Mouse (Mus musculus) megakaryocyte progenitor cell, adult 5-6 weeks (primary cell): Measurements from ENCODE around the gene Dzip1. TPM values are rescaled to one million over a fixed set of nuclear protein-coding genes. Genes with fewer than 3 reads are reported as not detected.

ENCODE experiments used
- ATAC-seq: replicated peaks from 2 replicates; pipeline ENCODE4 v1.8.0; 2016; ENCODE audit warnings: mild to moderate bottlenecking, moderate TSS enrichment, inconsistent platforms; ENCODE audit not compliant: poor library complexity
- total RNA-seq, 2 experiments: library from RNA; stranded (forward) in 1 of 2; stranded (reverse) in 1 of 2; fragments of 157-497, 149-512 nt in 1 of 2; fragments of 200-1000 nt in 1 of 2; gene quantifications; 2 replicates each; pipeline versions ENCODE4 v1.2.3 to v1.2.4; 2015 to 2017

Dzip1 gene
- total RNA-seq, 2 experiments from 2014 or later, result 0.49 to 0.92 TPM

DNA sequence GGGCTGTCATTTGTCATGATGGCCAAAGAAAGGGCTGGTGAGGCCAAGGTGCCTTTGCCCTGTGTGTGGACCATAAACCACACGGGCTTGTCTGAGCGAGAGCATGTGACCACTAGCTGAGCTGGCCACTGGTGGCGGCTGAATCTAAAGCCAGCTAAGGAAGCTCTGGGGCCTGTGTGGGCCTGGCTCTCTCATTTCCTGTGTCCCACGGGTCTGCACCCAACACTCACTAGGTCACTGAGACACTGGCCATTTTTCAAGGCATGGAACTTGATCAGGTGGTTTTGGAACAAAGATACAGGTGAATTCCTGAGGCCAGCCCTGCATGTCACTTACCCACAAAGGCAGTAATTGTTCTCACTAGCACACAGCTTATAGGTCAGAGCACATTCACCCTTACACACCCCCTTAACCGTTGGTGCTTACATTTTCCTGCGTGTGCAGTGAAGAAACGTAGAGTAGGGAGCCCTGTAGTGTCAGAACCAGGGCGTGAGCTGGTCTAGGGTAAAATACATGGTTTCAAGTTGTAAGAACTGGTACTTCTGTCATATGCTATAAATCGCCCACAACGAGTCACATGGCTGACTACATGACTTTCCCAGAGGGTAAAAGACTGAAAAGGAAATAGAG is 50.4 kb downstream of the Dzip1 start:
- ATAC-seq, result no peak

DNA sequence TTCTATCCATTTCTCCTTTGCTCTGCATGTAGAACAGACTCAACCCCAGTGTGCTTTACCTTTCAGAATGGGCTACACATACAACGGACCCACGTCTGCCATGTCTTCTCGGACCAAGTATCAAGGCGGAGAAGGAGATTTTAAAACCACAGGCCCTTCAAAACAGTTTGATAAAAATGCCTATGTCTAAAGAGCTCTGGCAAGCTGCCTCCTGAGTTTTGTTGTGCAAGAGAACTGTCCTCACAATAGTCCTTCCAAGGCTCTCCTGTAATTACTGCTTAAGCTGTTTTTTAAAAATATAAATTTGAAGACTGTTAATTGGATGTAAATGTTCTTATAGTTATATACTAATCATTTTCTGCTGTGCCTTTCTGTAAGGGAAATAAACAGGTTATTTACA is 51.1 kb downstream of the Dzip1 start:
- no peak for ATAC-seq

DNA sequence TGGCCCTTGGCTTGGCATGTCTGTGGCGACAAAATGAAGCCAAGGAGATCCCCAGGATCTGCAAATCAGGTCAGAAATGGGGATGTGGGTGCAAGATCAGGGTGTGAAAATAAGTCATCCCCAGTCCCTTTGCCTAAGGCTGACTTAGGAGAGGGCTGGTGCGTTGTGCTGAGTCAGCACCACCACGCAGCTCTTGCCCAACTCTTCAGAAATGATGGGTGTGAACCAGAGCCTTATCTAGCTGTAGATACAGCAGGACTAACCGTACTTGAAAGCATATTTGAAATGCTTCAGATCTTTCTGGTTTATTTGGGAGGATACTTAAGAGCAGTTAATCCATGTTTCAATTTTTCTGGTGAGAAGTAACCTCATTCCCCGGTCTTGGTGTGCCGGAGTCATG is 55.5 kb downstream of the Dzip1 start:
- ATAC-seq, result peak; percentile 89

DNA sequence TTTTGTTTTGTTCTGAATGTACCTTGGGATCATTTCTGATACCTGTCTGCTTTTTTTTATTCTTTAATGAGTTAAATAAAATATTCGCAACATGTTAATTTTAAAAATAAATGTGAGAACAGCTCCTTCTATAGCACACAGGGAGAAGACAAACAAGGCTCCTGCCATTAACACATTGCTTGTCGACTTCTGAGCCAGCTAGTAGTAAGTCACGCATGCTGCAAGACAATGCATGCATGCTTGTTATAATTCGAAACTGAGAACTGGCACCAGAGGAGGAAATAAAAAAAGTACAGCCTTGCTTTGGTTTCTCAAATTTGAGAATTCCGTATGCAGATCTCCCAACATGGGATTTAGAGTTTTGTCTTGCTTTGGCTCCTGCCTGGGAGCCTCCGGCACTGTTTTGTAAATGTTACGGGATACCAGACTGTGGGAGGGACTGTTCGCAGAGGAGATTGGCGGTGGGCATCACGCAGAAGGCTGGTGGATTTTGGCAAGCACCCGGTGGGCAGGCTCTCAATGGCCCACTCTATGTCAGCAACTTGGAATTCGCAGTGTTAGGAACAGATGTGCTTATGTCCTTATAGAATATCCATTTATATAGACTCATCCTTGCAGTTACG is 57.0 kb downstream of the Dzip1 start:
- ATAC-seq, result no peak

DNA sequence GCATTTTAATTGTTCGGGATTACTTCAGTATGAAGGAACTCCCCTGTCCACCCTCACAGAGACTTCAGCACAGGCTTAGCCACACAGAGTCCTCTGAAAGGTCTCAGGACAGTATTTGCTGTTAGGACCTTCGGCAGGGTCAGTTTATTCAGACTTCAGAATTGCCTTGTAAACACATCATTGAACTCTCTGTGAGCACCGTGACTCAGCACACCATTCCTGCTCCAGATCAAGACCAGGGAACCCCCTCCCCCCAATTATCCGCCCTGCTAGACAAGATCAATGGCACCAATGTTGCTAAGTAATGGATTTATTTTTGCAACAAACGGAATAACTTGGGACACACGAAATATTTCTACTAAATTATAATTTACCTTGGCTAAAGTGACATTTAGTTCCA is 57.9 kb downstream of the Dzip1 start:
- no peak for ATAC-seq

DNA sequence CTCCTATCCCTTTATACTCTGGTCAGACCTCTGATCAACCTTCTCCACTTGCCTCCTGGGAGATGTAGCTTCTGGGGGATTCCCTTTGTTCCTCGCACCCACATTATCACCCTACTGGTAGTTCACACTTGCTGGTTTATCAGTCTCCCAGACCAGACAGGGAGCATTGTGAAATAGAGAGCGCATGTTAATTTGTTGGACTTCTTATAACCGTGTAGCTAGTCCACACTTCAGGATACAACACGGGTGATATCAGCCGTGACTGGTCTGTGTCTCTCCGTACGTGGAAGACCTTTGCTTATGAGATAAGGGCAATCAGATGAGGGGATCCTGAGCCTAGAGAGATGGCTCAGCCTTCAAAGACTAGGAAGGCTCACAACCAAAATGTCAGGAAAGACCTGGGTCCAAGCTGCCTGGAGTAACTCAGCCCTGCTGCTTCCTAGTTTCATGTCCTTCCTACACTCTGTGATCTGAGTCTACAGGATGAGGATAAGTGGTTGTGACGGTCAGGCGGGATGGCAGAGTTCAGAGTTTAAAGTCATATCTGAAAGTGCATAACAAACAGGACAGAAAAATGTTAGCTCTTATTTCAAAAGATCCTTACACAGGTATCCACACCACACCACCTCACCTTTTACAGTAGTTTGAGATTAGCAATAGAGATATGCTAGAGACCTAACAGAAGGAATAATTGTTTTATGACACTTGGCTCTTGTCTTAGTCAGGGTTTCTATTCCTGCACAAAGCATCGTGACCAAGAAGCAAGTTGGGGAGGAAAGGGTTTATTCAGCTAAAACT is 59.0 kb downstream of the Dzip1 start:
- ATAC-seq, result peak; percentile 18; the same call in 1 of the 2 replicates

DNA sequence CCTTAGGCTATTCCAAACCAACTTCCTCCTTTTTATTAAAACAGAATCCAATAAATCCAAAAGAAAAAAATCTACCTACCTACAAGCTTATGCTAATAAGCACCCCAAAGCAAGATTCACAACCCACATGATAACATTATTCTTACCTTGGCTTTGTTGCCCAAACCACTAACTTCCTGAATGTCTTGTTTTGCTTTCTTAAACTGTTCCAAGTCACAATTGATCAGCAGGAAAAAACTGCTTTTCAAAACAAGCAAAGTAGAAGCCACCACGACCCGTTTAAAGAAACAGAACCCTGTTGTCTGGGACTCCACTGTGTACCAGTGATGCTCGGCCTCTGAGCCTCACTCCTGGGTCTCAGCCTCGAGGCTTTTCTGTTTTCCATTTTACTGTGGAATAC is 60.4 kb downstream of the Dzip1 start:
- no peak for ATAC-seq

DNA sequence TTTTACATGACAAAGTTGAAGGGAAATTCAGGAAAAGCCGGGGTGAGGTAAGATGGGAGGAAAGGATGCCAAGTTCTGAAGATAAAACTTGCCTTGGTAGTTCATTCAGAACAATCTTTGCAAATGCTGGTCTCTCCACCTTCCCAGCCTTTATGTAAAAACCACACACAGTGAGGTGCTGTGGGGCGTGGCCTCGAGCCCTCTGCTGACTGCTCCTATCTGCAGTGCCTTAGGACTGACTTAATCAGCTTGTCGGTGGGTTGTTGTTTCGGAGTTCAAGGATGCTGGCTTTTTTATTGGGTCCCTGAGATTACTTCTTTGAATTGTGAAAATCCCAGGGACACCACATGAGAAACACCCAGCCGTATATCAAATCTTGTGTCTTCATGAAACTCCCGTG is 63.0 kb downstream of the Dzip1 start:
- peak; percentile 70 for ATAC-seq

DNA sequence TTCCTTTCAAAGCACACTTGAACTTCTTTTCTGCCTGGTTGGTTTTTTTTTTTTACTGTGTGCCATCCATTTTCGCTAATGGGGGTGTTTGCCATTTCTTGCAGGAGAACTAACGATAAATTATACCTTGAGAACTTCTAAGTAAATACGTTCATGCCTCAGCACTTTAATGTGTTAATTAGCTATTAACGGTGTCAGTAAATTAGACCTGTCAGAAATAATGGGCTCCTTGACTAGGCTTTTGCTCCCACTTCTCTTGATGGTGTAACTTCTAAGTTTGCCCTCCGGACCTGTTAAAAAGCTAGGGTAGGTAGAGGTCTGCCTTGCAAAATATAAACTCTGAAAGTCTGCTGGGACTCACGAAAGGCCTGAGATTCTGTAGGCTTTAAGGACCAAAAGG is 66.9 kb downstream of the Dzip1 start:
- ATAC-seq, result no peak

DNA sequence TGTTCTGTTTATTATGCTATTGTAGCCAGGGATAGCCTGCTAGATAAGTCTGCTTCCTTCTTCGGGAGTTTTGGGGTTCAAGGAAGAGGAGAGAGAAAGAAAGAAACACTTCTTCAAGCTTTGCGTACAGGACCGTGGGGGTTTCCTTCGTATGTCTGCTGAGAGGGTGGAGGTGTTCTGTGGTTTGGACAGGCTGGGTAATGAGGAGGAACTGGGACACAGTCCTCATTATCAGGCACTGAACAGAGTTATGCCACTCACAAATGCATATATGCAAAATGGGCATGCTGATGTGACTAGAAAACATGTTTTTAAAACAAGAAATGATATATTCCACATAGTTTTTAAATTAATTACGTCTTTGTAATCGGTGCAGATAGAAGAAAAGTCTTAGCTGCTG is 68.7 kb downstream of the Dzip1 start:
- ATAC-seq, result peak; percentile 38; the same call in 1 of the 2 replicates

DNA sequence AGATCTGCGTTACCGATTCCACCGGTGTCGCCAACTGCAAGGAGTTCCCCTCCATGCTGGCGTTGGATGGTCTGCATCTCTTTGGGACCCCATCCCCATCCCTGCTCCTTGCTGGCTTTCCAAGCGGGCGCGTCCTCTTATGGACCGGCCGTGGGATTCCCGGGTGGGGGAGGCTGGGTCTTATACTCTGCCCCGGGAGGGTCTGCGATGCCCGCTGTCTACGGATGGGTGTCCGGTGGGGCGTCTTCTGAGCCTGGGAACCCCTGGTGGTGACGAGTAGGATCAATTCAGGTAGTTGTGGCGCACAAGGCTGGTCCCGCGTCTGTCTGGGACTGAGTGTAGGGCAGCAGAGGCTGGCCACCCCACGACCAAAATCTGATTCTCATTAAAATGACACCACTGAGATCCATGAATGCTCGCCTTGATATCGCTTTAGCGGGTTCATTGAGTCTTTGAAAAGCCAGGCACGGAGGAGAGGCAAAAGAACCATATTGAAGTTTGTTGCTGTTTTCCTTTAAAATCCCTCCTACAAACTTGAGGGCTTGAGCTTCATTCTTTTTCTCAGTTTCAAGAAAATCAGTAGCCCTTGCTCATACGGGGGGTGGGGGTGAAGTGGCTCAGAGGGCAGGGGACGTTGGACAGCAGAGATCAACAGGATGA is 70.0 kb downstream of the Dzip1 start:
- ATAC-seq, result peak; percentile 35

DNA sequence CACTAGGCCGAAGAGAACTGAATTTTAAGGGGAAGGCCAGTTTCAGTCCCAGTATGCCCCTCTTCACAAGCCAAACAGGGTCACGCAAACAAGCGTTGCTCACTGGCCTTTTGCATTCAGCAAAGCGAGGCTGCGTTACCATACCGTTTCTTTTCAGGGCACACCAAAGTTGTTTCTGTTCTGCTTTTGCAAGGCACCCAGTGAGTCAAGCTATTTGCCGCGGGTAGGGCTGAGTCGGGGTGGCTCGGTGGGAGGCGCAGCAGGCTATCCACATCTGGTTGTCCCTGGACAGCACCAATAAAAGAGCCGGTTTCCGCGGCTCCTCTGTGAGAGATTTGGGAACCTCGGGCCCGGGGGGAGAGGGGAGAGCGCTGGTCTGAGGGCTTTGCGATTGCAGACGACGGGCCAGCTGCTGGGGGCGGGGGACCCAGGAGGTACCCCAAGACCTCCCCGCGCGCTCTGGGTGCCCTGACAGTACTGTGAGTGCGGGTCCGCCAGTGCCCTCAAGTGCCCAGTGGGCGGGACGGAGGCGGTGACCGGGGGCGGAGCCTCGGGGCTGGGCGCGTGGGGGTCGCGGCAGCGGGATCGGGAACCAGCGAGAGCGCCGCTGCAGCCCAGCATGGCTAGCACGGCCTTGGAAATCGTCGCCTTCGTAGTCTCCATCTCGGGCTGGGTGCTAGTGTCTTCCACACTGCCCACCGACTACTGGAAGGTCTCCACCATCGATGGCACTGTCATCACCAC is 70.7 kb downstream of the Dzip1 start:
- ATAC-seq, result peak; percentile 70

DNA sequence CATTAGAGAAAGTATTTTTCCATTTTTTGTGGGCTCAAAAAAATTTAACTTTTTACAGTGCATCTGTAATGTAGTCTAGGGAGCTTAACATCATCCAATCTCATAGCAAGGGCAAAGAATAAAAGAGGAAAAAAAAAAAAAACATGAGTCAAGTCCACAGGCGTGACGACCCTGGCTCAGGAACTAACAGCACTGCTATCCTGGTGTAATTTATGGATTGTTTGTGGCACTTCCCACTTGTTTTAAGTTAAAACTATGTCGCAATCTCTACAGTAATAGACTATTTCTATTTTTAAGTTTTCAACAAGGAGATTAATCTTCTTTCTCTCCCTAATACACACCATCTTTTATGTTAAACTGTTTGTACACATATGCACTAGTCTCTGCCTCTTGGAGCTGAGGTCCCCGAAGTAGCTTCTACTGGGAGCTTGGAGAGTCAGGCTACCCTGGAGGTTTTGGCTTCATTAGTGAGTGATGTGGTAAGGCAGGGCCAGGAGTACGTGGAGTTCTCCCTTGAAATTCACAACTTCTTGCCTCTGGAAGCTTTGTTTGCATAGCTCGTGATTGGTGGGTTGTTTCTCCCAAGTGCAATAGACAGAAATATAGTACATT is 73.7 kb downstream of the Dzip1 start:
- no peak for ATAC-seq

DNA sequence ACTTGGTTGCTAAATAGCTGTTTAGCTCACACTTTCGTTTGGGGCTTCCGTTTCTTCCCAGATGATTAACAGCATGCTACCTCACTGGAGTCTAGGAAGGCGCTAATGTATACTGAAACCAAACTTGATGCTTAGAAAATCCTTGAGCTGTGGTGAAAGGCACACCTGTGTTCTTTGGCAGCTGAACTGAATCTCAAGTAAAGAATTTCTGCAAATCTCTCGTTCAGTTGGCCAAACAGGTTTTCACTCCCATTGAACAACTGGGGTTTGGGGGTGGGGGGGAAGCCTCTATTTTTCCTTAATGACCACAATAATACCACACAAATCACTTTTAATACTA is 74.6 kb downstream of the Dzip1 start:
- peak; percentile 12; the same call in 1 of the 2 replicates for ATAC-seq

DNA sequence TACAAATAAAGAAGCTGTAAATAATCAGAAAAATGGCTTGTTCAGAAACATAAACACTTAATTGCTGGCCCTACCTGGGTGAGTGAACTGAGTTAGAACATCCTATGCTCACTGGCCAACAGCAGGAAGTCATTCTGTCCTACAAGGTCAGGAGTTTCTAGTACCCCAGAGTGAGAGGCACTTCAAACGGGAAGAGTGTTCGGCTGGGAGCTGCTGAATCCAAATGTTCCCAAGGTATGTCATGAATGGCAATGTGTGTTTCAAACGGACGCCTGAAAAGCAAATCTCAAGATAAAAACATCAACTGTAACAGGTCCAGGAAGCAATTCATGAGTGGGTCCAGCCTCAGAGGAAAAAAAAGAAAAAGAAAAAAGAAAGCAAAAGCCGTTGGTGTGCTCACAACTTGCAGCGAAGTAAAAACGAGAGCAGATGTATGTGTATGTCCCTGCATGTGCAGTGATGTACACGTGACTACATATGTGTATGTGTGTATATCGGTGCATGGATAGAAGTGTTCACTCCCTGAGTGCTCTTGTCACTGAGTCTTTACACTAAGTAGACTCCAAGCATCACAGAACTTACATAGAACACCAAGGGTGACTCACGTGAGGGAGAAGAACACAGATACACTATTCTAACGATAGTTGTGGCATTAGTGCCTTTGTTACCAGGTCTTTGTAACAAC is 75.1 kb downstream of the Dzip1 start:
- ATAC-seq, result peak; percentile 10

DNA sequence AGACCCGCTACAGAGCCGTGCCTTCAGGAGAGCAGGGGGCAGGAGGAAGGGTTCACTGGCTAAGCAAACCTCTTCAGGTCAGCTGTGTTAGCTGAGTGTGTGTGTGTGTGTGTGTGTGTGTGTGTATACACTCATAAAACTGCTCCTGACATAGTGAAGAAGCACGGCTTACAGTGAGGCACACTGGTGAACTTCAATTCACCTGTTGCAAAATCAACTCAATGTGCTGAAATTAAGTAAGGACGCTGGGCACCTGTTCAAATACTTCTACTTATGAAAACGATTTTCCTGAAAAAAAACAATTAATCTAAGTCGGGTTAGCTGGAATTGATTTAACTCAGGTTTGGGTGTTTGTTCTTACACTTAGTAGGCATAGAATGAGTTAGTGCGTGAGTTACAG is 77.1 kb downstream of the Dzip1 start:
- ATAC-seq, result no peak

DNA sequence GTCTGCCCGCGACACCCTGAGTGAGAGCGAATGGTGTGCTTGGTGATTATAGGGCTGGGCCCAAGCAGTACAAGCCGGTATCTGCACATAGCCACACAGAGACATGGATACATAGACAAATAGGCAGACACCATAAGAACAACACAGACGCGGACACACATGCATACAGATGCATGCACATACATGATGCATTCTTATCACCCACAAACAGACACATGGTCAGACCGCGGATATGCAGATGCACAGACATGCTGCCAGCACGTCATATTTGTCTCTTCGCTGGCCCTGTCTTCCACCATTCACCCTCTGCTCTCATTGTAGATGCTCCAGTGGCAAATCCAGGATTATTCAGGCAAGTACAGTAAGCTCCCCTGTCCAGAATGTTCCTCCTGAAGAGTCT is 78.4 kb downstream of the Dzip1 start:
- no peak for ATAC-seq

DNA sequence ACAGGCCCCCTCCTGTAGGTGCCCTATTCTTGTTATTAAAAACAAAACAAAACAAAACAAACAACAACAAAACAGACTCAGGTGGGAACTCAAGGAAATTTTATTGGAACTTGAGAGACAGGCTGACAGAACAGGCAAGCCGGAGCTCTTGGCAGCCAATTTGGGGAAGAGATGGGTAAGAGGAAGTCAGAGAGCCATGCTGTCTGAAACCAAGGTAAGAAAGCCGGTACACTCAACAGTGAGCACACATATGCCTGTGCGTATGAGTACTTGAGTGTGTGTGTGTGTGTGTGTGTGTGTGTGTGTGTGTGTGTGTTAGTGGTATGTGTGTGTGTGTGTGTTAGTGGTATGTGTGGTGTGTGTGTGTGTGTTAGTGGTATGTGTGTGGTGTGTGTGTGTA is 82.9 kb downstream of the Dzip1 start:
- ATAC-seq, result peak; percentile 68

DNA sequence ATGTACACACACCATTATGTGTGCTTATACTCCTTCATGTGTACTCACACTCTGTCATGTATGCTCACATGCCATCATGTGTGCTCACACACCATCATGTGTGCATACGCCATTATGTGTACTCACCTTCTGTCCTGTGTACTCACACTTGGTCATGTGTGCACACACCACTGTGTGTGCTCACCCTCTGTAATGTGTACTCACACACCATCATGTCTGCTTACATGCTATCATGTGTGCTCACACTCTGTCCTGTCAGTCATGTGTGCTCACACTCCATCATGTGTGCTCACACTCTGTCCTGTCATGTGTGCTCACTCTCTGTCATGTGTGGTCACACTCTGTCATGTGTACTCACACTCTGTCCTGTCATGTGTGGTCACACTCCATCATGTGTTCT is 85.2 kb downstream of the Dzip1 start:
- no peak for ATAC-seq

DNA sequence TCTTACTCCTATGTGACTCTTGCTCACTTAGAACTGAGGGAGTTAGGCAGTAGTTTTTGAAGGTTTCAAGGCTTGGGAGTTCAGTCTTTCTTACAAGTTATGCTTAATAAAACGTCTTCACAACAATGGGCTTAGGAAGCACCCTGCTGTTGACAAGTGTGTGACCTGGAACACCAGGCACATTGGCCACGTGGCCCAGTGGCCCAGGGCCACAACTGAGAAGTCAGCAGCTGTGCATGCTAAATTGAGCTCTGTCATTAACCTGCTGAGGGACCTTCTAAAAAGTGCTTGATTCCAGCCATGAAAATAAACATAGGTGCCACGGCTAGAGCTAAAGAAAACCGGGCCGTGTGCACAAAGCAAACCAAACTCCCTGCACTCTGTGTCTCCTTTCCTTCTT is 85.8 kb downstream of the Dzip1 start:
- no peak for ATAC-seq
